Mouse (Mus musculus) bone marrow, adult 2 months (tissue): Measurements from ENCODE around the gene Tceal7.

Source experiments
- CTCF ChIP-seq: fragments of 200-500 bp; IDR thresholded peaks from 2 replicates; pipeline ENCODE4 v1.5.1; 2011; ENCODE audit warnings: low read length, control low read depth; ENCODE audit not compliant: control insufficient read depth, insufficient read depth
- POLR2A ChIP-seq: fragments of 200-500 bp; IDR thresholded peaks from 2 replicates; pipeline ENCODE4 v1.6.1; 2011; ENCODE audit warnings: low read depth, mild to moderate bottlenecking, control low read depth, low read length, borderline replicate concordance; ENCODE audit not compliant: control insufficient read depth

DNA sequence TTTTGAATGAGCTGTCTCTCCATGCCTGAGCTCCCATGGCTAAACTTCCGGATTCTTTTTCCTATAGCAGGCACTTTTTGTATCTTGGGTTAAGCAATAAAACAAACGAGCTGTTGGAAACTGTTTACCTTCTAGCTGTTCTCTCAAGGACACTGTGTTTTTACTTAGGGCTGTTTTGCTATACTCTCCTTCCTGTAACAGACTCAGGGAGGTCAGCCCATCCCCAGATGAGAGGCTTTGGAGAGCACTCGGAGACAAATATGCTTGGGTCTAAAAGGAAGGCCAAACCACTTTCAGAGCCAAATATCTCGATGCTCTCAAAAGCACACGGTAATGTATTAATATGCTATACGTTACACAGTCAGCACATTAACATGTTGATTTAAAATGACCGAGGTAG is 35.1 kb downstream of the Tceal7 start:
- TF ChIP-seq CTCF (no peak), POLR2A (no peak)
